Mouse (Mus musculus) intestine, postnatal 0 days (tissue): ENCODE data around the gene Mgat2. TPM values are rescaled to one million over a fixed set of nuclear protein-coding genes. Genes with fewer than 3 reads are reported as not detected.

Experiments used
- ATAC-seq: fragments of 200-750 bp; cut with Nextera tagmentation; 2 replicates; pipeline ENCODE4 v1.8.0; 2017; ENCODE audit warnings: mild to moderate bottlenecking, moderate TSS enrichment, moderate library complexity
- H3K27ac ChIP-seq: fragments of 300-500 bp; sonication (generic); 2 replicates; pipeline ENCODE4 v1.5.1; 2014; ENCODE audit warnings: mild to moderate bottlenecking, low read depth, low read length, moderate library complexity
- H3K27me3 ChIP-seq: fragments of 300-500 bp; sonication (generic); replicated peaks from 2 replicates; pipeline ENCODE4 v1.6.1; 2014; ENCODE audit warnings: low read length, mixed read lengths; ENCODE audit not compliant: control insufficient read depth, insufficient read depth
- H3K36me3 ChIP-seq: fragments of 300-500 bp; sonication (generic); 2 replicates; pipeline ENCODE4 v1.6.1; 2014; ENCODE audit warnings: mild to moderate bottlenecking, moderate library complexity; ENCODE audit not compliant: control insufficient read depth, insufficient read depth
- H3K4me1 ChIP-seq: fragments of 300-500 bp; sonication (generic); replicated peaks from 2 replicates; pipeline ENCODE4 v1.6.1; 2014; ENCODE audit warnings: antibody characterized with exemption, low read length, mixed read lengths; ENCODE audit not compliant: control insufficient read depth, insufficient read depth
- H3K4me2 ChIP-seq: fragments of 300-500 bp; sonication (generic); replicated peaks from 2 replicates; pipeline ENCODE4 v1.6.1; 2014; ENCODE audit warnings: low read depth, mild to moderate bottlenecking, moderate library complexity
- H3K4me3 ChIP-seq: fragments of 300-500 bp; sonication (generic); 2 replicates; pipeline ENCODE4 v1.5.1; 2014; ENCODE audit warnings: low read depth, low read length
- H3K9ac ChIP-seq: fragments of 300-500 bp; sonication (generic); 2 replicates; pipeline ENCODE4 v1.6.1; 2014; ENCODE audit warnings: mild to moderate bottlenecking, low read depth, low read length
- H3K9me3 ChIP-seq: fragments of 300-500 bp; sonication (generic); 2 replicates; pipeline ENCODE4 v1.6.1; 2016; ENCODE audit warnings: mixed run types; ENCODE audit not compliant: control insufficient read depth
- CTCF ChIP-seq: sonication (generic); IDR thresholded peaks from 2 replicates; pipeline ENCODE4 v1.5.1; 2016; ENCODE audit warnings: low read depth, mild to moderate bottlenecking, control low read depth, antibody characterized with exemption, moderate library complexity
- WGBS: fragments of 180-500 bp; shearing (Covaris S2); extraction: QIAGEN DNeasy Blood & Tissue Kit; methylation state at CpG from one replicate; pipeline ENCODE4 v1.1.7; 2014; 5-methylcytosine and 5-hydroxymethylcytosine counted together
- polyA plus RNA-seq: library from polyadenylated mRNA; unstranded; fragments of >200 nt; fragmentation: Nextera tagmentation; extraction: Ambion mirVana; gene quantifications from 2 replicates; pipeline ENCODE4 v1.2.1, GENCODE M21; 2015

Mgat2 gene
- polyA plus RNA-seq, 1 experiment from 2014 or later = 46.9 TPM

DNA sequence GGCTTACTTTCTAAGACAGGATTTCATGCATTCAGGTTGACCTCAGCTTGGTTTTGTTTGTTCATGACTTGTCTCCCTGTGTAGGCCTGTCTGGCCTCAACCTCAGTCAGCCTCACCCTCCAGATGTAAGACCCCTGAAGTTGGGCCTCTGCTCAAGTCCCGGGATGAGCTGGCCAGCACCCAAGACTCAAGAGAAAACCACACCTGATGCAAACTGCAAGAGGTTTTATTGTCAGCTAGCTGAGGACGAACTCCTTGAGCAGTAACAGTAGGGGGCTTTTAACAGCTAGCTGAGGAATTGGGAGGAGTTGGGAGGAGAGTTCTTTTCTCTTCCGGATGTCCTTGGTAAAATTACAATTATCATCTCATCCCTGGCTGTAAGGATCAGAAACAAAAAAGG is 6.4 kb upstream of the Mgat2 start:
- Histone ChIP-seq H3K4me2 (no peak overlapping the region), H3K9ac (no peak overlapping the region), H3K27ac (no peak overlapping the region), H3K9me3 (no peaks in the 10 kb centered on the region), H3K4me1 (no peaks in the 10 kb centered on the region), H3K4me3 (no peak overlapping the region), H3K36me3 (peaks cover 4% of the 10 kb centered on the region; the same call in 1 of the 2 replicates), H3K27me3 (no peaks in the 10 kb centered on the region)
- no peak for ATAC-seq
- 90% methylated on average over 3 of the region's 3 CpGs for WGBS
- TF ChIP-seq CTCF = no peak

GRCm38 (mm10) chr12:69179371-69179770 is 4.6 kb upstream of the Mgat2 start:
- no peaks in the 10 kb centered on the region for H3K9me3 ChIP-seq
- no peak for TF ChIP-seq CTCF
- H3K4me3 ChIP-seq = no peak overlapping the region

GRCm38 (mm10) chr12:69181800-69182199 is 2.2 kb upstream of the Mgat2 start:
- Histone ChIP-seq H3K9me3 (no peaks in the 10 kb centered on the region), H3K4me2 (no peak overlapping the region), H3K9ac (no peak overlapping the region), H3K27ac (no peak overlapping the region), H3K27me3 (no peaks in the 10 kb centered on the region), H3K4me3 (no peak overlapping the region), H3K36me3 (0 out of 2 replicates have a peak, but pooled peaks cover 4% of the 10 kb centered on the region), H3K4me1 (peaks cover 8% of the 10 kb centered on the region; the same call in 1 of the 2 replicates)
- no peak for TF ChIP-seq CTCF
- 80% methylated on average over 4 of the region's 4 CpGs for WGBS
- ATAC-seq = no peak

More at GRCm38 (mm10) chr12:69179371-69179770, 4.6 kb upstream of the Mgat2 start:
- H3K9ac ChIP-seq = no peak overlapping the region
- H3K27ac ChIP-seq = no peak overlapping the region
- no peak for ATAC-seq
- no peaks in the 10 kb centered on the region for H3K4me1 ChIP-seq
- H3K27me3 ChIP-seq = no peaks in the 10 kb centered on the region
- H3K36me3 ChIP-seq = peaks cover 4% of the 10 kb centered on the region; the same call in 1 of the 2 replicates
- WGBS = 70% methylated on average over 12 of the region's 12 CpGs
- no peak overlapping the region for H3K4me2 ChIP-seq

GRCm38 (mm10) chr12:69184342-69185295 is 662 bp downstream of the Mgat2 start:
- no peaks in the 10 kb centered on the region for H3K27me3 ChIP-seq
- peak overlapping the region; percentile 77 for H3K9ac ChIP-seq
- H3K9me3 ChIP-seq = no peaks in the 10 kb centered on the region
- under 1% methylated on average over 79 of the region's 86 CpGs for WGBS
- H3K27ac ChIP-seq = peak overlapping the region; percentile 84
- peak; percentile 48 for ATAC-seq
- TF ChIP-seq CTCF = 0 out of 2 replicates have a peak, but pooled peaks have one; percentile 3
- peaks cover 4% of the 10 kb centered on the region; the same call in 1 of the 2 replicates for H3K36me3 ChIP-seq
- peak overlapping the region; percentile 77 for H3K4me2 ChIP-seq
- peak overlapping the region; percentile 84 for H3K4me3 ChIP-seq
- peaks cover 8% of the 10 kb centered on the region; the same call in 1 of the 2 replicates for H3K4me1 ChIP-seq

DNA sequence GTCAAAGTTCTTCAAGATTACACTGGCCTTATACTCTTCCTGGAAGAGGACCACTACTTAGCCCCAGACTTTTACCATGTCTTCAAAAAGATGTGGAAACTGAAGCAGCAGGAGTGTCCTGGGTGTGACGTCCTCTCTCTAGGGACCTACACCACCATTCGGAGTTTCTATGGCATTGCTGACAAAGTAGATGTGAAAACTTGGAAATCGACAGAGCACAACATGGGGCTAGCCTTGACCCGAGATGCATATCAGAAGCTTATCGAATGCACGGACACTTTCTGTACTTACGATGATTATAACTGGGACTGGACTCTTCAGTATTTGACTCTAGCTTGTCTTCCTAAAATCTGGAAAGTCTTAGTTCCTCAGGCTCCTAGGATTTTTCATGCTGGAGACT is 1.4 kb downstream of the Mgat2 start:
- no peak overlapping the region for H3K27ac ChIP-seq
- H3K9ac ChIP-seq = peak overlapping the region; percentile 77
- H3K9me3 ChIP-seq = no peaks in the 10 kb centered on the region
- peak overlapping the region; percentile 77 for H3K4me2 ChIP-seq
- H3K27me3 ChIP-seq = no peaks in the 10 kb centered on the region
- H3K36me3 ChIP-seq = peaks cover 4% of the 10 kb centered on the region; the same call in 1 of the 2 replicates
- peak overlapping the region; percentile 84 for H3K4me3 ChIP-seq
- WGBS = 44% methylated on average over 7 of the region's 7 CpGs
- ATAC-seq = no peak
- H3K4me1 ChIP-seq = peaks cover 8% of the 10 kb centered on the region; the same call in 1 of the 2 replicates
- TF ChIP-seq CTCF = no peak

GRCm38 (mm10) chr12:69186811-69187471 is 3.0 kb downstream of the Mgat2 start:
- no peak for ATAC-seq
- peaks cover 8% of the 10 kb centered on the region; the same call in 1 of the 2 replicates for H3K4me1 ChIP-seq
- H3K4me2 ChIP-seq = peak overlapping the region; percentile 28; the same call in 1 of the 2 replicates
- no peak for TF ChIP-seq CTCF
- 0 out of 2 replicates have a peak overlapping the region, but pooled peaks have one; percentile 17 for H3K27ac ChIP-seq
- WGBS = 24% methylated on average over 5 of the region's 5 CpGs
- no peaks in the 10 kb centered on the region for H3K27me3 ChIP-seq
- H3K9ac ChIP-seq = no peak overlapping the region
- H3K36me3 ChIP-seq = peaks cover under 1% of the 10 kb centered on the region; the same call in 1 of the 2 replicates
- H3K9me3 ChIP-seq = no peaks in the 10 kb centered on the region
- H3K4me3 ChIP-seq = no peak overlapping the region
